Mouse (Mus musculus) forebrain, embryonic 16.5 days (tissue): ENCODE measurements around the gene Lztfl1. TPM values are rescaled to one million over a fixed set of nuclear protein-coding genes. Genes with fewer than 3 reads are reported as not detected.

ENCODE experiments used
- ATAC-seq: fragments of 200-750 bp; cut with Nextera tagmentation; 2 replicates; pipeline ENCODE4 v1.8.0; 2017; ENCODE audit warnings: mild to moderate bottlenecking, moderate library complexity
- H3K27ac ChIP-seq: fragments of 300-500 bp; sonication (generic); 2 replicates; pipeline ENCODE4 v1.5.1; 2014; ENCODE audit warnings: low read length, control low read depth
- H3K27me3 ChIP-seq: fragments of 300-500 bp; sonication (generic); replicated peaks from 2 replicates; pipeline ENCODE4 v1.6.1; 2014; ENCODE audit warnings: low read length; ENCODE audit not compliant: control insufficient read depth, insufficient read depth
- H3K36me3 ChIP-seq: fragments of 300-500 bp; sonication (generic); 2 replicates; pipeline ENCODE4 v1.6.1; 2014; ENCODE audit not compliant: control insufficient read depth, insufficient read depth
- H3K4me1 ChIP-seq: fragments of 300-500 bp; sonication (generic); replicated peaks from 2 replicates; pipeline ENCODE4 v1.6.1; 2014; ENCODE audit warnings: low read length; ENCODE audit not compliant: control insufficient read depth, insufficient read depth
- H3K4me2 ChIP-seq: fragments of 300-500 bp; sonication (generic); 2 replicates; pipeline ENCODE4 v1.6.1; 2014; ENCODE audit warnings: mild to moderate bottlenecking, low read length, control low read depth
- H3K4me3 ChIP-seq: fragments of 300-500 bp; sonication (generic); replicated peaks from 2 replicates; pipeline ENCODE4 v1.5.1; 2014; ENCODE audit warnings: mild to moderate bottlenecking, low read length, control low read depth
- H3K9ac ChIP-seq: fragments of 300-500 bp; sonication (generic); replicated peaks from 2 replicates; pipeline ENCODE4 v1.6.1; 2014; ENCODE audit warnings: low read depth, low read length, control low read depth
- H3K9me3 ChIP-seq: fragments of 300-500 bp; sonication (generic); 2 replicates; pipeline ENCODE4 v1.6.1; 2016; ENCODE audit warnings: low read length; ENCODE audit not compliant: control insufficient read depth
- WGBS: fragments of 180-500 bp; shearing (Covaris S2); extraction: QIAGEN DNeasy Blood & Tissue Kit; methylation state at CpG from one replicate; pipeline ENCODE4 v1.1.7; 2014; 5-methylcytosine and 5-hydroxymethylcytosine counted together
- polyA plus RNA-seq: library from polyadenylated mRNA; unstranded; fragments of >200 nt; fragmentation: Nextera tagmentation; extraction: Ambion mirVana; gene quantifications from 2 replicates; pipeline ENCODE4 v1.2.1, GENCODE M21; 2015

Gene Lztfl1
- polyA plus RNA-seq, 1 experiment from 2014 or later: 55.8 TPM

DNA sequence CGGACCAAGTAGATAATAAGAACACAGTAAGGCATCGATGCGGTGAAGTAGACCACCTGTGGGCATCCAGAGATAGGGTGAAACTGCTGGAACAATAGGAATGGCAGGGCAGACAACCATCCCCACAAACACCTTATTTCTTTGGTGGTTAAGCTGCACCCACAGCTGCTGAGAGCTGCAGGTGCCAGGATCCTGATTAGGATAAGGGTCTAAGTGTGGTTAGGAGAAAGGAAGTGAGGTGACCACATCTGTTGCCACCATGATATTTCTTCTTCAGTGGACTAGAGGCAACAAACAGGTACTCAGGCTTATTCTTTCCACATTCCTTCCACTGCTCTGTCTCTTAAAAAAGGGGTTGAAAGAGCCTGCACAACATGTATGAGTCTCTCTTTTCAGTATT is 60.0 kb downstream of the Lztfl1 start:
- 90% methylated on average over 3 of the region's 3 CpGs for WGBS
- Histone ChIP-seq H3K4me1 (peaks cover 6% of the 10 kb centered on the region; the same call in 1 of the 2 replicates), H3K27ac (no peak overlapping the region), H3K27me3 (no peaks in the 10 kb centered on the region), H3K9me3 (no peaks in the 10 kb centered on the region), H3K4me2 (no peak overlapping the region), H3K9ac (no peak overlapping the region), H3K36me3 (no peaks in the 10 kb centered on the region), H3K4me3 (no peak overlapping the region)
- ATAC-seq: no peak

DNA sequence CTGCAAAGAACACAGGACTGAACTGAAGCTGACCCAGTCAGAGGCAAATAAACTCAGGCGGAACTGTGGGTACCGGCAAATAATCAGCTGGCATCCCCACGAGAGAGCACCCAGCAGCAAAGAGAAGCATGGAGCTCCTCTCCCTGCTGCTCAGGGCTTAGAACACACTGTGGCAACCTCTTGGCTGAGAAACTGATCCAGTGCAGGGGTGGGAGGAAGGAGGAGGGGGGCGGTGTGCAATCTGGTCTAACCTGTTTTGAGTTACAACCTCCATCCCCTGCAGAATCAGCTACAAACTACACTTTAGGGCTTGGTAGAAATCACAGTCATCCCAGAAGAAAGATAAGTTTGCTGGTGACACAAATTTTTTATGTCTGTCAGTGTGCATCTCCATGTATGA is 66.1 kb downstream of the Lztfl1 start:
- WGBS: 55% methylated on average over 4 of the region's 4 CpGs
- Histone ChIP-seq H3K9ac (no peak overlapping the region), H3K27ac (no peak overlapping the region), H3K4me3 (no peak overlapping the region), H3K9me3 (no peaks in the 10 kb centered on the region), H3K4me1 (no peaks in the 10 kb centered on the region), H3K36me3 (no peaks in the 10 kb centered on the region), H3K4me2 (no peak overlapping the region), H3K27me3 (no peaks in the 10 kb centered on the region)
- ATAC-seq: no peak

DNA sequence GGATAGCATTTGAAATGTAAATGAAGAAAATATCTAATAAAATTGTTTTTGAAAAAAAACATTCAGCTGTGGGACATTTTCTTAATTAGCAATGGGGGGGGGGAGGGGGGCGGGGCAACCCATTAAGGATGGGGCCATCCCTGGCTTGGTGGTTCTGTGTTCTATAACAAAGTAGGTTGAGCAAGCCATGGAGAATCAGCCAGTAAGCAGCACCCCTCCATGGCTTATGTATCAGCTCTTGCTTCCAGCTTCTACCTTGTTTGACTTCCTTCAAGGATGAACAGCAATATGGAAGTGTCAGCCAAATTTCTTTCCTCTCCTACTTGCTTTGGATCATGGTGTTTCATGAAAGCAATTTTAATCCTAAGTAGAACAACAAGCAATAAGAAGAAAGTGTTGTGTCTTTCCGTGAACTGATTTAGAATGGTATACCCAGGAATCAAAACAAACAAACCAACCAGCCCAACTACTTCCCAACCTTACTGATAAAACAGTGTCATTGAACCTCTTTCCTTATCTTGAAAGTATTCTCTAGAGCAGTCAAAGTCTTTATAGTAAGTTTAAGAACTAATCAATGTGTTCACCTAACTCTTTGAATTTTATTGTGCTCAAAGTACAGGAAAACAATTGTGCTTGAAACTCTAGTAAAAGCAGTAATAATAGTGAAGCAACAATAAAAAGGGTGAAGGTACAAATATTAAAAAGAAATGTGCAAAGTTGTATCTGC is 67.5 kb downstream of the Lztfl1 start:
- ATAC-seq: no peak
- H3K27ac ChIP-seq: no peak overlapping the region

More for the DNA sequence above, 67.5 kb downstream of the Lztfl1 start:
- Histone ChIP-seq H3K36me3 (no peaks in the 10 kb centered on the region), H3K4me1 (no peaks in the 10 kb centered on the region), H3K4me3 (no peak overlapping the region), H3K9me3 (no peaks in the 10 kb centered on the region), H3K4me2 (no peak overlapping the region), H3K9ac (no peak overlapping the region), H3K27me3 (no peaks in the 10 kb centered on the region)
- 92% methylated on average over 2 of the region's 2 CpGs for WGBS

Other genes with a start within 250 kb of the Lztfl1 start
- gene Limd1, start 239.0 kb downstream of the Lztfl1 start, polyA plus RNA-seq: 15.8 and 18.1 TPM in 2 replicates
- 54.2 and 60.3 TPM in 2 replicates for gene Sacm1l, start 187.9 kb downstream of the Lztfl1 start, polyA plus RNA-seq
- 0.19 and 0.41 TPM in 2 replicates for gene Slc6a20b, start 85.1 kb downstream of the Lztfl1 start, polyA plus RNA-seq
- 0.15 and 0.50 TPM in 2 replicates for gene Ccr9, start 39.3 kb downstream of the Lztfl1 start, polyA plus RNA-seq
- 4.2 and 6.4 TPM in 2 replicates for gene Slc6a20a, start 38.8 kb downstream of the Lztfl1 start, polyA plus RNA-seq
- 0.12 and 0.18 TPM in 2 replicates for gene Cxcr6, start 88.8 kb upstream of the Lztfl1 start, polyA plus RNA-seq
- 12.2 and 22.6 TPM in 2 replicates for gene Fyco1, start 134.2 kb upstream of the Lztfl1 start, polyA plus RNA-seq
- gene Xcr1, start 144.3 kb upstream of the Lztfl1 start, polyA plus RNA-seq: 0.06 and 0.10 TPM in 2 replicates